Mouse (Mus musculus) C2C12 (cell line): ENCODE results near the gene Wfdc5.

Experiments used
- CEBPB ChIP-seq: IDR thresholded peaks from one replicate; pipeline ENCODE4 v1.6.1; 2011; ENCODE audit warnings: low read depth, mild to moderate bottlenecking, control low read depth, moderate library complexity
- MAX ChIP-seq: IDR thresholded peaks from one replicate; pipeline ENCODE4 v1.6.1; 2011; ENCODE audit warnings: mild to moderate bottlenecking, control low read depth
- MYOG ChIP-seq: IDR thresholded peaks from one replicate; pipeline ENCODE4 v1.6.1; 2011; ENCODE audit not compliant: control insufficient read depth, insufficient read length; ENCODE audit errors: extremely low read depth

- no peak for TF ChIP-seq MYOG
- no peak for TF ChIP-seq MAX
- no peak for TF ChIP-seq CEBPB
Measured at GRCm38 (mm10) chr2:164126533-164126955, 56.0 kb downstream of the Wfdc5 start.
